Mouse (Mus musculus) left cerebral cortex, postnatal 10 days (tissue): ENCODE data around the gene Sema6c. TPM values are rescaled to one million over a fixed set of nuclear protein-coding genes. Genes with fewer than 3 reads are reported as not detected.
"Not testable (repeated sequence)": the region's sequence is repeated elsewhere in the genome, so short reads cannot be mapped to it uniquely, and the experiment has no call there.

Source experiments
- DNase-seq, 2 experiments: peaks; one replicate each; pipeline ENCODE4 v3.0.0; 2021 to 2022; ENCODE audit warnings: low spot score in 2 of 2, mixed read lengths in 1 of 2; ENCODE audit errors: extremely low spot score in 1 of 2
- intact Hi-C: fragments of 180-260 bp; cut with DNase I; formaldehyde crosslinking; loops from one replicate; pipeline ENCODE4 v1.15.1; 2025
- total RNA-seq, 2 experiments: library from RNA; stranded (reverse); gene quantifications; 2 replicates each; pipeline ENCODE4 v1.2.3; 2021

Sema6c gene
- 10 to 100 TPM; 60.5 to 73.6 TPM for total RNA-seq

DNA sequence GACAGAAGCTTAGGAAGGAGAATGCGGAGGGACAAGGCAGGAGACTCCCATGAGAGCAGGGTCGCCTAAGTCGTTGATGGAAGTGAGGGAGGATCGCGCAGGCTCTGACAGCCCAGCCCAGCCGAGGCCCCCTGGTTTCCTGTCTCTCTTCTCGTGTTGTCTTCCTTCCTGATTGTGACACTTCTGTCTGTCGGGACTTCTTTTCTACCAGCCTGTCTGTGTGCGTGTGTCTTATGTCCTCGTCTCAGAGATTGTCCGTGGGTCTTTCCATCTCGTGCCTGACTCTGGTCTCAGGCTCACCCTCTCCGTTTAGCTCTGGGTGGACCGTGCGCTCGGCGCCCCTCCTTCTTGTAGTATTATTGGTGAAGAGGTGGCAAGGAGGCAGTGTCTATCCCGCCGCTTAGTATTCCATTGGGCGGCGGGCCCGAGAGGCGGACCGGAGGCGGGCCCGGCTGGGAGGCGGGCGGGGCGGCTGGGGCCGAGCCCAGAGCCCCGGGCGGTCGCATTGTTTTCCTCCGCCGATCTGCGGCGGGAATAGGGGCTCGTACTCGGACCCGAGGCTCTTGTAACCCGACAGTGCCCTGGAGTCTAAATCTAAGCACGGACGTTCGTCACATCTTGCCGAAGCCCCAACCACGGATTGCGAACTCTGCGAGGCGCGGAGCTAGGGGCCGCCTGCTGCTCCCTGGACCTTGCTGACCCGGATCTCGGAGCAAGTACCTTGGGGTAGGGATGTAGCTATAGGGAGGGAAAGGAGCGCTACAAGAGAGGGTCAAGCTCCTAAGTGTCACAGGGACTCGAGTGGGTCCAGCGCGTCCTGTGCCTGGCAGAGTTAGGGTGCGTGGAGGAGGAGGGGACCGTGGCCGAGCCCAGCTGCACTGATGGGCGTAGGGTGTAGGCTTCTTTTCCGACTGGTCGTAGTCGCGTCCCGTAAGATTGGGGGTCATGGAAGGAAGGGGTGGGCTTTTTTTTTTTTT, at the start of gene Sema6c:
Gene Sema6c, plus strand, starts transcription at position 471 of the 977 bp plus-strand sequence.
- intact Hi-C loops: loop anchor here (5.0 kb wide), 2 partner anchors 42 to 57 kb away; partner anchors contain the start of gene Gabpb2
- peak; percentile 87 to 94 for DNase-seq

DNA sequence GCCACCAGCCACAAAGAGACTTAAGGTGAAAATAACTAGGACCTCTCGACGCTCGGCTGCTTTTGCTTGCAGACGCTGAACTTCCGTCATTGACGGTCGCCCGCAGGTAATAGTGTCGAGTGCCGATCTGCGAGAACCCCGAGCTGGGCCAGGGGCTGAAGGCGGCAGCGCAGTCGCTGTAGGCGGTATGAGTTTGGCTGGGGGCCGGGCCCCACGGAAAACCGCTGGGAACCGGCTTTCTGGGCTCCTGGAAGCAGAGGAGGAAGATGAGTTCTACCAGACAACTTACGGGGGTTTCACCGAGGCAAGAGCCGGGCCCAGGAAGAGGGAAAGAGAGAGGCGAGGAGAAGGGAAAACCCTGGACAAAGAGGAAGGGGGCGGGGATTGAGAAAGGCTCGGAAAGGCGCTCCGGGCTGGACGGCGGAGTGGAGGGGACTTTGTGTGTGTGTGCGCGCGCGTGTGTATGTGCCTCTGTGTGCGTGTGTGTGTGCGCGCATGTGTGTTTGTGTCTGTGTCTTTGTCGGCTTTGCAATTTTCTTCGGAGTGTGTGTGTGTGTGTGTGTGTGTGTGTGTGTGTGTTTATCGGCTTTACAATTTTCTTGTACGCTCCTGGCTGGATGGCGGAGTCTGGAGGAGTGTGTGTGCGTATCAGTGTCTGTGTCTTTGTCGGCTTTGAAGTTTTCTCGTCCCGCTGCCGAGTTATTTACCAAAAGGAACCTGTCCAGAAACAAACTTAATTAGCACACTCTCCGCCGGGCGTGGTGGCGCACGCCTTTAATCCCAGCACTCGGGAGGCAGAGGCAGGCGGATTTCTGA, 49.1 kb upstream of the Sema6c start, which contains the start of gene Vps72:
Gene Vps72, plus strand, starts transcription at position 112 of the 816 bp plus-strand sequence.
- peak; percentile 87 to 92 for DNase-seq
- intact Hi-C loops: no loop called here

DNA sequence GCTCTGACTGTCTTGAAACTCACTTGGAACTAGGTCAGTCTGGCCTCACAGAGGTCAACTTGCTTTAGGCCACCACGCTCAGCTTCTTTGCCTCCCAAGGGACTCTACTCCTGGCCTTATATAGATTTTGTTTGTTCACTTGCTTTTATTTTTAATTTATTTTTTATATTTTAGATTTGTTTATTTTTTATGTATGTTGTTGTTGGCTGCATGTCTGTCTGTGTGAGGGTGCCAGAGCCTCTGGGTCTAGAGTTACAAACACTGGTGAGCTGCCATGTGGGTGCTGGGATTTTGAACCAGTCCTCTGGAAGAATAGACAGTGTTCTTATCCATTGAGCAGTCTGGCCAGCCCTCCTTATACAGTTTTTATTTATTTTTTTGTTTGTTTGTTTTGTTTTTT, 47.5 kb upstream of the Sema6c start:
- DNase-seq: no peak
- intact Hi-C loops: no loop called here

DNA sequence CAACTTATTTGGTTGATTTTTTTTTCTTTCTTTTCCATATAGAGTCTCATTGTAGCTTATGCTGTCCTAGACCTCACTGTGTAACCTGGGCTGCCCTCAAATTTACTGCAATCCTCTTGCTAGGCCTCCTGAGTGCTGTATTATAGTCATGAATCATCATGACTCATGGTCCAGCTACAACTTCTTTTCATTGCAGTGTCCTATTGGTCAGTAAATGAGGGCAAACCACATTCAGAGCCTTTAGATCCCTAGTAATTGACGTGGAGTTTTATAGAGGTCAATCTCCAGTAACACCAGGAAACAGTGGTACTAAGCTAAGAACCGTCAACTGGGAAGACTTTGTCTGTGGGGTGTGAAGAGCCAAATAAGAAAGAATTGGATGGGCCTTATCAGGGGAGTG, 42.5 kb upstream of the Sema6c start:
- intact Hi-C loops: no loop called here
- no peak for DNase-seq

DNA sequence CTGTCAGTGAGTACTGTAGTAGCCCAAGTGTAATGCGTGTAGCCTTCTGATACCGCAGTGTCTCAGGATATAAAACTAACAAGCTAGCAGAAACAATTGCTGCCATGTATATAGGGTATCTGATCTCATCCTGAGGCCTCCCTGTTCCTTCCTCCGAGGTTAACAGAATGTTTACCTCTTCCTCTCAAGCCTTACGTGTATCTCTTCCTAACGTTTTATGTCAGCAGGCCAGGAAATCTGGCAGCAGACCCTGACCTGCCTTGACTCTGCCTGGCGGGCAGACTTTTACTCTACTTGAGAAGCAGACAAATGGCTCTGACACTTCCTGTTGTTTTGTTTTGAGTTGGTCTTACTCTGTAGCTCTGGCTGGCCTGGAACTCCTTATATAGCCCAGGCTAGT, 38.7 kb upstream of the Sema6c start:
- intact Hi-C loops: no loop called here
- peak in 1 of 2 experiments; percentile 58 for DNase-seq

DNA sequence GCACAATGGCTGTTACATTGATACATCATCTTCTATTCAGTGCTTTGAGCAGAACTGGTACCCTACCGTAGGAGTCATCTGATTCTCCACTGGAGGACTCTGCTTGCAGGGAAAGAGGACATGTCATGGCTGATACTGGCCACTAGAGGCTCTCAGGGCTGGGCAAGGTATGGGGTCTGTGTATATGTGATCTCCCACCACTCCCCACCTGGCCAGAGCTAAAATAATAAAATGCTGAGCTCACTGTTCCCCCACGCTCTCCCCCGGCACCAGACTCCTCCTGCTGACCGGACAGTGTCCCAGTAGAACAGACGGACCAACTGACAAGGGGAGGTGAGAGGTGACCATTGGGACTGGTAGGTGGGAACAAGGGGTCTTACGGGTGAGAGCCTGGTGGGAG, 36.0 kb upstream of the Sema6c start, which contains the start of gene Tmod4:
Gene Tmod4, plus strand, starts transcription at position 231 of the 400 bp plus-strand sequence.
- peak in 1 of 2 experiments; percentile 29 for DNase-seq
- intact Hi-C loops: no loop called here

DNA sequence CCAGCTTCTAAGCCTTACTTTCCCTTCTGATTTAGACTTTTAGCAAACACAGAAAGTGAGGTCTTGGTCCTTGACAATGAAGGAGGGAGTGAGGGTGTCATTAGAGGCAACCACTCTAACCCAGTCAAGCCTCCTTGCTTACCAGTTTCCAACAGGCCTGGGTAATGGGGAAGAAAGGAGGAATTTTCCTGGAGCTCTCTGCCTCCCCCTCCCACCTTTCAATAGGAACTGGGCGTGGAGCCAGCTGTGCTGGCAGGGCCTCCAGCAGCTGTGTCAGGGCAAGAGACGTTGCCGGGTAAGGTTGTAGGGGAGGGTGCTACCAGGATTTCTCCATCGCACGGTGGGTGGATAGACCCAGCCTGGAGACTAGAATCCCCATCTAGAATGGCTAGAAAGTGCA, 35.3 kb upstream of the Sema6c start:
- intact Hi-C loops: no loop called here

DNA sequence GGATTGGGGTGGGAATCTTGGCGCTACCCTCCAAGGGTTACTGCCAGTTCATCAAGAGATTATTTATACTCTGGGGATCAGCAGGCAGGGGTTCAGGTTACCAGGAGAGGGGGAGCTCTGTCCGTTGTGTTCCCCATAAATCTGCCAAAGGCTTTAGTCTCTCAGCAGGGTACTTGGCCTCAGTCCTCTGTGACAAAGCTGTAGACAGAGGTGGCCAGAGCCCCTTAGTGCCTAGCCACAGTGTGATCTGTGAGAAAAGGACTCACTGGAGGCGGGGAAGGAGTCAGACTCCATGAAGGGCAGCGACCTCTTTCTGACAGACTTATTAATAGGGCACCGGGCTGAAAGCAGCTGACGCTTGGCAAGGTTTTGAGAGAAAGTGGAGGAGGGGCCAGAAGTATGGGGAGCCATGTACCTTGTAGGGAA, 31.0 kb upstream of the Sema6c start:
- DNase-seq: peak in 1 of 2 experiments; percentile 15
- intact Hi-C loops: no loop called here

More for the DNA sequence above, 35.3 kb upstream of the Sema6c start:
- peak; percentile 44 to 77 for DNase-seq

DNA sequence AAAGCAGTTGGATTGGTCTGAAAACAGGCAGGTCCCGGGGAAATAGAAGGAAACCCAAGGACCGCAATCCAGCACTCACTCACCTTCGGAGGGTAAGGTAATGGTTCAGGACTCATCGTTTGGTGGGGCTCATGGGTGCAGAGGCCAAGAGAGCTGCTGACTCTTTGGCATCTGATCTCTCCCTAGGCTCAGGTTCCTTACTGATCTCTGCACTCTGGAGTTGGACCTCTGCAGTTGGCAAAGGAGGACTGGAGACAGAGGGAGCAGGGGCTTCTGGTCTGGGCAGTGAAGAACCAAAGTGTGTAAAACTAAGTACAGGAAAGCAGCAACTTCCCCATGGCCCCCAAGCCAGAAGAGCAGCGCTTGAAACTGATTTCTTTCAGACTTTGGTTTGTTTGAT, 30.2 kb upstream of the Sema6c start:
- intact Hi-C loops: no loop called here
- DNase-seq: no peak

DNA sequence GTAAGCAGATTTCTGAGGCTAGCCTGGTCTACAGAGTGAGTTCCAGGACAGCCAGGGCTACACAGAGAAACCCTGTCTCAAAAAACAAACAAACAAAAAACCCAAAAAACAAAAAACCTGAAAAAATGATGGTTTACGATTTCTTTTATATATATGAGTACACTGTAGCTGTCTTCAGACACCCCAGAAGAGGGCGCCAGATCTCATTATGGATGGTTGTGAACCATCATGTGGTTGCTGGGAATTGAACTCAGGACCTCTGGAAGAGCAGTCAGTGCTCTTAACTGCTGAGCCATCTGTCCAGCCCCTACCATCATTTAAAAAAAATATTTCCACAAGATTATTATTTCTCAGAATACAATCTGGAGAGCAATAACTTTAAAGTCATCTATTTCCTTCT, 27.9 kb upstream of the Sema6c start:
- intact Hi-C loops, DNase-seq: not testable (repeated sequence)

DNA sequence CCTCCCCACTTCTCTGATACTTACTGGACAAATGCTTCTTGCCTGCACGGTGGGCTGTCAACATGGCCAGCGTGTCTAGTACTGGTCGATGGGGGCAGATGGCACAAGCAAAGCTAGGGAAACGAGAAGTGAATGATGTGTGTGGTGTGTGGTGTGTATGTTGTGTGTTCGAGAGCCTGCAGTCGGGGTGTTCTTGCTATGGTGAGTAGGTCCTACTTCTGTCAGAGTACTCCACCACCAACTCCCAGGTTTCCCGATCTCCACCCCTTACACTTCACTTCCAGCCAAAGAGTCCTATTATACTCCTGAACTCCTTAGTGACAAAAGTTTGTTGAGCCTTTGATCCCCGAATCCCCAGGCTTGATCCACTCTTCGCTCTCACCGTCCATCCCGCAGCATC, 27.1 kb upstream of the Sema6c start:
- intact Hi-C loops: no loop called here
- DNase-seq: no peak

DNA sequence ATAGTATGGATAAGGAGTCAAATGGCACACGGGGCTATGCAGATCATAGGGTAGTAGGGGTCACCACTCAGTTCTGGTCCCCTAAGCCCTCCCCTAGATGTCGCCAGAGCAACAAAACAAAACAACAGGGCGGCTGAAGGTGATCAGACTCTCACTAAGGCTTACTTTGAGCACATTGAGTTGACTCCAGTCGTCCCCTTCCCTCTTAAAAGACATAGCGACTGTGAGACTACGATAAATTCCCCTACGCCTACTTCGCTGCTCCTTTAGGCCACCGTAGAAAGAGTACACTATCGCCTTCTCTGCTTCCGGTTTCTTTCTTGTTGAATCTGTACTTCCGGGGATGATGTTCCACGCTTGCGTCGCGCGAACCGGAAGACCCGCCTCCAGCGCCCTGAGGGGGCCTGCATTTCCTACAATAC, 26.6 kb upstream of the Sema6c start, which contains the start of the genes Scnm1 and Lysmd1:
Gene Scnm1, minus strand, starts transcription at position 332 of the 422 bp plus-strand sequence.
Gene Lysmd1, plus strand, starts transcription at position 409 of the 422 bp plus-strand sequence.
- intact Hi-C loops: no loop called here
- DNase-seq: peak; percentile 91 to 92

DNA sequence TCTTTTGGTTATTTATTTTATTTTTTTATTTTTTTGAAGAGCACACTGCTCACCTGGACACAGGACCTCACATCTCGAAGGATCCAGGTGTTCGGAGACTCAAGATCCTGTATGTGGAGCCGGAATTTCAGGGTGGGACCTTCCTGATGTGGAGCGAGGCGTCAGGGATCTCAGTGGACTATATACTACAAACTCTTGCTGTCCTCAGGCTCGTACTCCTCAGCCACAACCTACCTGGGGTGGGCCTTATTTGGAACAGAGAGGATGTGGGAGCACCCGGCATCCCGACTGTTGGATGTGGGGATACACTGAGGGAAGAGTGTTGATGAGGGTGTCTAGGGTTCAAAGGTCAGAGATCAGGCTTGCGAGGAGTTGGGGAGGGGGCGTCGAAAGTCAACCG, 26.1 kb upstream of the Sema6c start:
- DNase-seq, intact Hi-C loops: not testable (repeated sequence)

DNA sequence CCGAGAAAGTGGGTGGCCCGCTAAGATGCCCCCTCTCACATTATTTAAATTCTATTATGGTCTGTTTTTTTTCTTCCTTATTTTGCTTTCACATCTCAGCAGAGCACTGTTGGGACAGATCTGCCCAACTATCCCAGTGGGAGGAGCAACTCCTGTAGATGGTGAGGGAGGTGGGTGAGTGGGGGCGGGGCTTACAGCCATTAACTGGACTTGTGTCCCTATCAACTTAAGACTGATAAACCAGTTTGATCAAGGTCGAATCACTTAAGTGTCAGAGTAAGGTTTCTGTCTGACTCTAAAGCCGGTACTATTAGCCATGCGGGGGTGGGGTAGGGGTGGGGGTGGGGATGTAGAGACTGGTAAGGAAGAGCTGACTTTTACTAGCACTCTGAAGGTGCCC, 25.2 kb upstream of the Sema6c start:
- DNase-seq: peak; percentile 41 to 78
- intact Hi-C loops: no loop called here

DNA sequence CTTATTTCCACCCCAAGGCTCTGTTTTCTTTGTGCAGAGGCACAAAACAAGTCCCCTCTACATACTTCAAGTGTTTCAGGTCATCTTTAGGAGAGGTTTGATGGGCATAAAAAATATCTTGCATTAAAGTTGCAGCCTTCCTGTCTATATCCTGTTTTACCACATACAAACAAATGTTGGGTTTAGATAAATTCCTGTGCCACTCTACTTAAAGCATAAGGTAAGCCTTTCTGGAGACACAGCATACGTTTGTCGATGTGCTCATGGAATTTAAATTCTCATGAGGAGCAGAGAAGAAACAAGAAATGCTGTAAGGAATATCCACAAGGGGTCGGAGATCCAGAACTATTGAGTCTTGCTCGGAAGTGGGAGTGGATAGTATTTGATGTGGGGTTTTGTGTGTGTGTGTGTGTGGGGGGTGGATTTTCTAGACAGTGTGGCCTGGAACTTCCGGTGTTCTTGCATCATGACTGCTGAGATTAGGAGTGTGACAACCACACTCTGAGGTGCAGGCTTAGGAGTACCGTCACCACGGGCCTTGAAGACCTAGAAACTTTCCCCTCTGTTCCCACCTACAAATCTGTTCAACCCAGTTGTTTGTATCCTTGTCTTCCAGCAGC, 24.7 kb upstream of the Sema6c start:
- no peak for DNase-seq
- intact Hi-C loops: no loop called here

DNA sequence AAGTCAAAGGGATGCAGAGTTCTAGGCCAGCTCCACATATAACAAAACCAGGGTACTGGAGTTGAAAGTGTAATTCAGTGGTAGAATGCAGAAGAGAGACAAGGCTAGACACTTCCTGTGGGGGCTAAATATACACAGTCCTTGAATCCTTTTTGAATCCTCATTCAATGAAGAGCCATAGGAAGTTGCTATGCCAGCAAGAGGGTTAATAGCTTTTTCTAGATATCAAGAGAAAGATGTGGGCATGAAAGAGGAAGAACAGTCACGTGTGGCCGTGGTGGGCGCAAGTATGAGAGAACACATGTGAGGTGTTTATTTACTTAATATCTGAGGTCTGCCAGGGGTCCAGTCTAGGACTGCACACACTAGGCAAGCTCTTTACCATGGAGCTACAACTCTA, 23.9 kb upstream of the Sema6c start:
- no peak for DNase-seq
- intact Hi-C loops: no loop called here

DNA sequence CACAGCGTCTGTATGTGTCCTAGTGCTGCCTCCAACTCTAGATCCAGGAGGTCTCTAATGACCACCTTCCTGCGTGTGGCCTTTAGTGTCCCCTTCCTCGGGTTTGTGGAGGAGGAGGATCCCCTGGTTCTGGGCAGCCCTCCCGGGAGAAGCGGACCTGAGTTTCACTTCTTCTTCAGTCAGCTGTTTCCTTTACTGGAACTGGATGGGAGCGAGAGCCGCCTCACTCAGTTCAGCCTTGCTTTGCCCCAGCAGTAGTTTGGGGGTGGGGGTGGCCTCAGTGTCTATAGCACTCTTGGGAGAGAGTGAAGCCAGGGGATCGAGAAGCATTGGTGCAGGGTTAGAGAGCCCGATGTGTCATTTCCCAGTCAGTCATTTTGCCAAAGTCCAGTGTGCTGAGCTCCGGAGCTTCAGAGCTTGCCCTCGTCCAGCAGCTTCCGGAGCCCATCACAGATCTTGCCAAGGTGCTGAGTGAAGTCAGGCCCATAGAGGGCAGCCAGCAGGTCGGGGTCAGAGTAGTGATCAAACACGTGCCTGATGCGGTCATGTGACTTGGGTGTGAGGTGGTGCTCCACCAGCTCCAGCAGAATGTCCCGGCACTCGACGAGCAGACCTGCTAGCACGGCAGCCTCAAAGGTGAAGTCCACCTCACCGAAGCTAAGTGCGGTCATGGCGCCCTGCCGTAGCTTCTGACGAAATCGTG, 20.5 kb upstream of the Sema6c start:
- intact Hi-C loops: loop anchor here (5.0 kb wide), 2 partner anchors 78 to 128 kb away; partner anchors contain the start of gene Gabpb2

DNA sequence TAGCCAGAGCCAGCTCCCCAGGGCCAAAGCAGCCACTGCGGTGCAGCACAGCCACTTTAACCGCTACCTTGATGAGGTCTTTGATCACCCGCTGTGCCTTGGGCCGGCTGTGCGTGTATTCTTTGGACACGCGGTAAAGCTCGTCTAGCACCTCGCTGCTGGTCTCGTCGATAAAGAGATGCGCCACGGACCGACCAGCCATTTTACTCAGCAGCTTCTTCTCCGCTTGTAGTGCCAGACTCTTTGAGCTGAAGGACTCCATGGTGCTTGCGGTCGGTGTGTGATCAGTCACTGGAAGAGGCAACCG, 20.0 kb upstream of the Sema6c start:
- intact Hi-C loops: loop anchor here (5.0 kb wide), 2 partner anchors 77 to 127 kb away; partner anchors contain the start of gene Gabpb2
- no peak for DNase-seq

More for the DNA sequence above, 20.5 kb upstream of the Sema6c start:
- peak in 1 of 2 experiments; percentile 45 for DNase-seq
